Mouse (Mus musculus) limb, embryonic 14.5 days (tissue): ENCODE results near the gene Gm20388. TPM values are rescaled to one million over a fixed set of nuclear protein-coding genes. Genes with fewer than 3 reads are reported as not detected.
A peak's percentile ranks its signal among the peaks of the same experiment; 100 is the strongest.

Experiments used
- ATAC-seq: fragments of 200-750 bp; cut with Nextera tagmentation; 2 replicates; pipeline ENCODE4 v1.8.0; 2017; ENCODE audit warnings: low read depth, moderate number of reproducible peaks, moderate TSS enrichment; ENCODE audit not compliant: low FRiP score
- DNase-seq: peaks from one replicate; pipeline ENCODE4 v3.0.0-alpha.2; 2015; ENCODE audit warnings: low spot score
- H3K27ac ChIP-seq: fragments of 300-500 bp; sonication (generic); replicated peaks from 2 replicates; pipeline ENCODE4 v1.5.1; 2014; ENCODE audit warnings: low read depth, mild to moderate bottlenecking, low read length, moderate library complexity, mixed read lengths
- H3K27me3 ChIP-seq: fragments of 300-500 bp; sonication (generic); 2 replicates; pipeline ENCODE4 v1.6.1; 2014; ENCODE audit warnings: low read length, mixed read lengths; ENCODE audit not compliant: control insufficient read depth, insufficient read depth
- H3K36me3 ChIP-seq: fragments of 300-500 bp; sonication (generic); 2 replicates; pipeline ENCODE4 v1.6.1; 2014; ENCODE audit warnings: mild to moderate bottlenecking, low read length, moderate library complexity, mixed read lengths; ENCODE audit not compliant: control insufficient read depth, insufficient read depth
- H3K4me1 ChIP-seq: fragments of 300-500 bp; sonication (generic); 2 replicates; pipeline ENCODE4 v1.6.1; 2014; ENCODE audit warnings: antibody characterized with exemption, low read length, mixed read lengths; ENCODE audit not compliant: control insufficient read depth, insufficient read depth
- H3K4me2 ChIP-seq: fragments of 300-500 bp; sonication (generic); replicated peaks from 2 replicates; pipeline ENCODE4 v1.6.1; 2014; ENCODE audit warnings: low read depth, mild to moderate bottlenecking, low read length, moderate library complexity; ENCODE audit not compliant: severe bottlenecking
- H3K4me3 ChIP-seq: fragments of 300-500 bp; sonication (generic); replicated peaks from 2 replicates; pipeline ENCODE4 v1.5.1; 2014; ENCODE audit warnings: low read length
- H3K9ac ChIP-seq: fragments of 300-500 bp; sonication (generic); 2 replicates; pipeline ENCODE4 v1.6.1; 2014; ENCODE audit warnings: mild to moderate bottlenecking, low read depth, low read length, moderate library complexity; ENCODE audit not compliant: severe bottlenecking
- H3K9me3 ChIP-seq: fragments of 300-500 bp; sonication (generic); 2 replicates; pipeline ENCODE4 v1.6.1; 2016; ENCODE audit warnings: low read length; ENCODE audit not compliant: control insufficient read depth
- POLR2A ChIP-seq: fragments of 200-500 bp; IDR thresholded peaks from 2 replicates; pipeline ENCODE4 v1.8.0; 2012; ENCODE audit warnings: inconsistent platforms, mild to moderate bottlenecking, moderate library complexity, borderline replicate concordance; ENCODE audit not compliant: insufficient read depth, insufficient read length; ENCODE audit errors: extremely low read depth
- WGBS: fragments of 180-500 bp; shearing (Covaris S2); extraction: QIAGEN DNeasy Blood & Tissue Kit; methylation state at CpG from one replicate; pipeline ENCODE4 v1.1.7; 2014; 5-methylcytosine and 5-hydroxymethylcytosine counted together
- polyA plus RNA-seq, 2 experiments: library from polyadenylated mRNA; depleted of rRNA in 1 of 2; stranded (reverse) in 1 of 2; unstranded in 1 of 2; fragments of >200 nt; fragmentation: Nextera tagmentation in 1 of 2; extraction: Ambion mirVana in 1 of 2; gene quantifications; 2 replicates each; pipeline versions ENCODE4 v1.2.1 to v1.2.3; 2012 to 2014

The Gm20388 gene
- polyA plus RNA-seq, 2 experiments = 1.9 to 49.9 TPM

- no peak for DNase-seq
- 95% methylated on average over 7 of the region's 7 CpGs for WGBS
- no peaks in the 10 kb centered on the region for H3K4me1 ChIP-seq
- no peak for ATAC-seq
- no peak overlapping the region for H3K27ac ChIP-seq
- H3K9ac ChIP-seq = no peak overlapping the region
- no peaks in the 10 kb centered on the region for H3K9me3 ChIP-seq
- H3K4me2 ChIP-seq = no peak overlapping the region
- H3K27me3 ChIP-seq = no peaks in the 10 kb centered on the region
- TF ChIP-seq POLR2A = no peak
- no peak overlapping the region for H3K4me3 ChIP-seq
- peaks cover 76% of the 10 kb centered on the region for H3K36me3 ChIP-seq
Measured at GRCm38 (mm10) chr8:120656322-120657052, 745.8 kb downstream of the Gm20388 start.

- no peak for TF ChIP-seq POLR2A
- Histone ChIP-seq H3K9me3 (no peaks in the 10 kb centered on the region), H3K27me3 (no peaks in the 10 kb centered on the region), H3K27ac (no peak overlapping the region), H3K4me3 (no peak overlapping the region), H3K36me3 (peaks cover 76% of the 10 kb centered on the region), H3K4me2 (no peak overlapping the region), H3K4me1 (no peaks in the 10 kb centered on the region), H3K9ac (no peak overlapping the region)
- WGBS = 97% methylated on average over 8 of the region's 8 CpGs
- DNase-seq (no peak), ATAC-seq (no peak)
Measured at GRCm38 (mm10) chr8:120657415-120657814, 746.8 kb downstream of the Gm20388 start.

- Histone ChIP-seq H3K4me1 (peaks cover 15% of the 10 kb centered on the region), H3K9me3 (no peaks in the 10 kb centered on the region), H3K36me3 (peaks cover 16% of the 10 kb centered on the region), H3K27me3 (no peaks in the 10 kb centered on the region), H3K4me2 (no peak overlapping the region), H3K9ac (no peak overlapping the region), H3K4me3 (no peak overlapping the region), H3K27ac (no peak overlapping the region)
- ATAC-seq (no peak), DNase-seq (no peak)
- WGBS = 81% methylated on average over 6 of the region's 6 CpGs
- no peak for TF ChIP-seq POLR2A
Measured at GRCm38 (mm10) chr8:120664566-120664965, 753.9 kb downstream of the Gm20388 start.

GRCm38 (mm10) chr8:120665726-120666455 is 755.2 kb downstream of the Gm20388 start:
- no peak for TF ChIP-seq POLR2A
- Histone ChIP-seq H3K9me3 (no peaks in the 10 kb centered on the region), H3K4me2 (peak overlapping the region; percentile 79), H3K9ac (peak overlapping the region; percentile 97; the same call in 1 of the 2 replicates), H3K4me1 (peaks cover 15% of the 10 kb centered on the region), H3K27ac (no peak overlapping the region), H3K27me3 (no peaks in the 10 kb centered on the region), H3K36me3 (peaks cover 20% of the 10 kb centered on the region), H3K4me3 (no peak overlapping the region)
- ATAC-seq = no peak
- 73% methylated on average over 3 of the region's 3 CpGs for WGBS
- DNase-seq = no peak

GRCm38 (mm10) chr8:120666807-120667470 is 756.3 kb downstream of the Gm20388 start:
- ATAC-seq = no peak
- H3K36me3 ChIP-seq = peaks cover 26% of the 10 kb centered on the region
- peak overlapping the region; percentile 79 for H3K4me2 ChIP-seq
- DNase-seq = no peak
- H3K27ac ChIP-seq = no peak overlapping the region
- H3K4me3 ChIP-seq = peak overlapping the region; percentile 93
- WGBS = 2% methylated on average over 17 of the region's 17 CpGs
- no peak for TF ChIP-seq POLR2A
- H3K9ac ChIP-seq = peak overlapping the region; percentile 97
- no peaks in the 10 kb centered on the region for H3K27me3 ChIP-seq
- peaks cover 15% of the 10 kb centered on the region for H3K4me1 ChIP-seq
- H3K9me3 ChIP-seq = no peaks in the 10 kb centered on the region
